Mouse (Mus musculus) testis, adult 2 months (tissue): Measurements from ENCODE around the gene Col4a4.

Experiments used
- CTCF ChIP-seq: fragments of 200-500 bp; IDR thresholded peaks from 2 replicates; pipeline ENCODE4 v1.5.1; 2012; ENCODE audit warnings: low read depth, mild to moderate bottlenecking, inconsistent platforms, low read length, moderate library complexity; ENCODE audit not compliant: control insufficient read depth, insufficient read depth, insufficient replicate concordance
- POLR2A ChIP-seq: fragments of 200-500 bp; IDR thresholded peaks from 2 replicates; pipeline ENCODE4 v1.6.1; 2012; ENCODE audit warnings: low read depth, mild to moderate bottlenecking, inconsistent platforms, low read length, moderate library complexity; ENCODE audit not compliant: control insufficient read depth

DNA sequence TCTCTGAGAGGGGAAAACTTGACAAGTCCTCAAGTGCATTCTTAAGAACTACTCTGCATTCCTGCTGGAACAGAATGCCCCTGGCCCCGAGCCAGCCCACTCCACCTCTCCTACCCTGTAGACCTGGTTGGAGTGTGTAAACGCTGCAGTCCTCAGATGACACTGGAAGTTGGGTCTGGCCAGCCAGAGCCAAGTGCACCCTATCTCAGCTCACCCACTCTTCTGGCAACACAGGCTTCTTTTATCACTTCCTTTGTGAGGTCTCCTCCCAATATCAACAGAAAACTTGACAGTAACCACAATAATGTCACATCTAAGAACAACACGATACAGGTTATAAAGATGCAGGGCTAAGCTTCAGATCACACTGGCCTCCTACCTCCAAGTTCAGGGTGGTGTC is 8.7 kb downstream of the Col4a4 start:
- no peak for TF ChIP-seq CTCF
- no peak for TF ChIP-seq POLR2A
